Mouse (Mus musculus) testis, adult 2 months (tissue): ENCODE measurements at regions not wholly inside any gene's neighbourhood (a gene's known extent, or its start where the extent isn't known, plus 50 kb on each side); places are given as distances from the start of the nearest gene placed in this dataset.

ENCODE experiments used
- CTCF ChIP-seq: fragments of 200-500 bp; IDR thresholded peaks from 2 replicates; pipeline ENCODE4 v1.5.1; 2012; ENCODE audit warnings: low read depth, mild to moderate bottlenecking, inconsistent platforms, low read length, moderate library complexity; ENCODE audit not compliant: control insufficient read depth, insufficient read depth, insufficient replicate concordance
- POLR2A ChIP-seq: fragments of 200-500 bp; IDR thresholded peaks from 2 replicates; pipeline ENCODE4 v1.6.1; 2012; ENCODE audit warnings: low read depth, mild to moderate bottlenecking, inconsistent platforms, low read length, moderate library complexity; ENCODE audit not compliant: control insufficient read depth

DNA sequence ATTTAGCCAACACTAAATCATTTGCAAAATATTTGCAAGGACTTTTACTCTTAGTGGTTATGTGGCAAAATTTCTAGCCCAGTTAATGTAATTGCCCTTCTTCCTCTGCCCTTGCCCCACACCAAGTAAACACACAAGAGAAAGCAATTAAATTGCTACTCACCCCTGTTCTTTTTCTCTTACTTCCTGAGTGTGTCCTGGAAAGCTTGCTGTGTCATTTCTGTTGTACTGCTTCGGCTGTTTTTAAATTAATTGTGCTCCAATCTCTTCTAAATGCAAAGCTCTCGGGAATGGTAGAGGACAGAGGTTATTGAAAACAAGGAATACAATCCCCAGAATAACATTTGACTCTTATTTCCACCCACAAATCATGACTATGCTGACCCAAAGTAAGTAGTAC, 647.4 kb upstream of the Cited2 start:
- TF ChIP-seq CTCF (no peak), POLR2A (no peak)
